Mouse (Mus musculus): Measurements from ENCODE around the gene Arid5b.

GRCm38 (mm10) chr10:68132636-68133035 lies 145.9 kb downstream of the Arid5b start:
- TF ChIP-seq CTCF (conservative IDR thresholded peaks at IDR 0.05; ENCODE audit: insufficient read depth, insufficient read length, low read depth, low read length) (no peak), POLR2A (IDR thresholded peaks at IDR 0.05; ENCODE audit: low read depth, low read length) (no peak)

Data from kidney, adult 2 months (tissue).